Mouse (Mus musculus) megakaryocyte-erythroid progenitor cell, adult 5-6 weeks (primary cell): ENCODE measurements around the gene Gm7138. TPM values are rescaled to one million over a fixed set of nuclear protein-coding genes. Genes with fewer than 3 reads are reported as not detected.
A peak's percentile ranks its signal among the peaks of the same experiment; 100 is the strongest.
"Not testable (repeated sequence)": the region's sequence is repeated elsewhere in the genome, so short reads cannot be mapped to it uniquely, and the experiment has no call there.

ENCODE experiments used
- ATAC-seq: replicated peaks from 2 replicates; pipeline ENCODE4 v1.8.0; 2016; ENCODE audit warnings: mild to moderate bottlenecking, inconsistent platforms; ENCODE audit not compliant: severe bottlenecking, poor library complexity, low FRiP score, low TSS enrichment
- total RNA-seq, 2 experiments: library from RNA; stranded (forward) in 1 of 2; stranded (reverse) in 1 of 2; fragments of 200-1000, 215-1000 nt in 1 of 2; fragments of >200 nt in 1 of 2; fragmentation: Nextera tagmentation in 1 of 2; gene quantifications; 2 replicates each; pipeline ENCODE4 v1.2.3; 2014 to 2017

Gm7138 gene
- total RNA-seq (2014; fragmentation: Nextera tagmentation) = not detected in 2 replicates
- not detected in 2 replicates for total RNA-seq (2017)

DNA sequence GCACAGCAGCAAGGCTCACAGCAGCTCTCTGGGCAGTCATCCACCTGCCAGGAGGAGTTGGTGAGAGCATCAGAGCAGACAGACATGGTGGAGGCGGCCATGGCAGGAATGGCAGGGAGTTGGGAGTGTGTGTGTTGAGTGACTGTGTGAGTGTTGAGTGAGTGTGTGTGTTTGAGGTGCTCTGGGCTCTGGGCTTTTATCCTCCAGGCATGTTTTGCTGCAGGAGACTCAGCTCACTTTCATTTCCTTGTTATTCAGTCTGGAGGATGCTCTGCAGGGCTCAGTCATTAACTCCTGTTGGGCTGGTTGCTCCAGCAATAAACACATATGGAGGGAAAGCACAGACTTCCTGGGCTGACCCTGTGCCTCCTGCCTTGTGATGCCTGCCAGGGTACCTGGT lies at the start of gene Gm7138:
Gene Gm7138 (minus strand): TSS at position 101 of the 400 bp plus-strand sequence.
- not testable (repeated sequence) for ATAC-seq

GRCm38 (mm10) chr10:77819203-77819602 lies 42.5 kb upstream of the Gm7138 start:
- ATAC-seq = no peak

- no peak for ATAC-seq
These were observed 41.8 kb upstream of the Gm7138 start for GRCm38 (mm10) chr10:77818523-77818922.

GRCm38 (mm10) chr10:77815514-77815913 lies 38.8 kb upstream of the Gm7138 start:
- ATAC-seq = 0 out of 2 replicates have a peak, but pooled peaks have one; percentile 4

DNA sequence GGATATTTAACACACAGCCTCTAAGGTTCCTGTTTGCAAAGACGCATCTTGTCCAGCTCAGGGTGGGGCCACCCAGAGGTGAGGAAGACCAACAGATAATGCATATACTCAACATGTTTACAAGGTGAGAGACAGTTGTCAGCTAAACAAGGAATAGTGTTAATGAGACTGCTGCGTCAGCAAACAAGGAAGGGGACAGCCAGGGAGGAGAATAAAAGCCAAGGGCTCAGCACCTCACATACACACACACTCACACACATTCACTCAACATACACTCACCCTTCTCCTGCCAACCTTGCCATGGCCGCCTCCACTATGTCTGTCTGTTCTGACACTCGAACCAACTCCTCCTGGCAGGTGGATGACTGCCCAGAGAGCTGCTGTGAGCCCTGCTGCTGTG lies 37.6 kb upstream of the Gm7138 start, which contains the start of gene Gm2696:
Gene Gm2696 (plus strand): TSS at position 301 of the 400 bp plus-strand sequence.
- no peak for ATAC-seq

- no peak for ATAC-seq
These were observed 35.0 kb upstream of the Gm7138 start, which contains the start of gene Gm9507 for GRCm38 (mm10) chr10:77811743-77812142. Gm9507 (minus strand) TSS chr10:77811843.

- no peak for ATAC-seq
These were observed 27.4 kb upstream of the Gm7138 start for GRCm38 (mm10) chr10:77804095-77804494.

DNA sequence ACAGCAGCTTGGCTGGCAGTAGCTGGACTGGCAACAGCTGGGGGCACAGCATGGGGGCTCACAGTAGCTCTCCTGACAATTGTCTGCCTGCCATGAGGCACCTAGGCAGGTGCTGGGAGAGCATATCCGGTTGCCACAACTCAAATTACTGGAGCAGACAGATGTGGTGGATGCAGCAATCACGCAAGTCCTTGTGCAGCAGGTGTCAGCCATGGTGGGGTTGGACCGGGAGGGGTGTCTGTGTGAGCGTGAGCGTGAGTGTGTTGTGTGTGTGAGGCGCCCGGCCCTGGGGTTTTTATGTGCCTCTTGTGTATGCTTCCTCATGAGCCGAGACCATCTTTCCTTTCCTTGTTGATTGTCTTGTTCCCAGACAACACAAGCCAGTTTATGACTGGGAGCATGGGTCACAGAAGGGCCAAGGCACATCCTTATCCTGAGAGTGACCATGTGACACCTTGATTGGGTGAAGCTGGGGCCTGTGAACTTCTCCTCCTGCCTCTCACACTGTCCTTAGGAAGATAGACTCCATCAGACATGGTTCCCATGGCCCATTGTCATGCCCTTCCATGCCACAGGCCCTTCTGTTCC lies 22.3 kb upstream of the Gm7138 start, which contains the start of gene Gm19668:
Gene Gm19668 (minus strand): TSS at position 213 of the 588 bp plus-strand sequence.
- ATAC-seq = no peak

- ATAC-seq = not testable (repeated sequence)
These were observed 21.6 kb upstream of the Gm7138 start for GRCm38 (mm10) chr10:77798164-77798920.

DNA sequence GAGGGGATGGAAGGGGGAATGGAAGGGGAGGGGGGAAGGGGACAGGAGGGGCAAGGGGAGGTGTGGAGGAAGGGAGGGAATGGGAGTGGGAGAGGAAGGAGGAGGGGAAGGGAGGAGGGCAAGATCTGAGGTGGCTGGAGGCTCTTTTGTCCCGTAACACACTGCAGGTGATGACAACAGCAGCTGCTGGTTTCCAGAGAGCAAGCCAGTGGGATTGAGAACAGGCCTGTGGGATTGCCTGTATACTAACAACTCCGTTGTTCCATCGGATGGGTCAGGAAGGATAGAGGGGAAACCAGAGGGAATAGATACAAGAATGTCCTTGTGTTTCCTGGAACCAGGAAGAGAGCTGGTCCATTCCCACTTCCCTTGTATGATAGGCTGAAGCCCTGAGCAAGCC lies 20.9 kb upstream of the Gm7138 start:
- ATAC-seq = no peak

DNA sequence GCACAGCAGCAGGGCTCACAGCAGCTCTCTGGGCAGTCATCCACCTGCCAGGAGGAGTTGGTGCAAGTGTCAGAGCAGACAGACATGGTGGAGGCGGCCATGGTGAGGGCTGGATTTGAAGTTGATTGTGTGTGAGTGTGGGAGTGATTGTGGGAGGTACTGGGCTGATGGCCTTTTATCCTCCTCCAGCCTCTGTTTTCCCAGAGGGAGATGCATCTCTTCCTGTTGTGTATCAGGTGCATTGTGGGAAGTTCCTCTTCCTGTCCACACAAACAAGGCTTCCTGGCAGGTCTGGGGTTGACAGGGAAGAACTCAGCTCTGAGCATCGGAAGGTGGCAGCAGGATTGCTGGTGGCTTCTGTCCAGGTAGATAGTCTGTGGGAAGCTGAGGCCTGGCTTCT lies 18.2 kb upstream of the Gm7138 start, which contains the start of gene Gm9639:
Gene Gm9639 (minus strand): TSS at position 101 of the 400 bp plus-strand sequence.
- ATAC-seq = no peak

- ATAC-seq = no peak
These were observed 11.9 kb upstream of the Gm7138 start for GRCm38 (mm10) chr10:77788621-77789020.

- ATAC-seq = not testable (repeated sequence)
These were observed 11.1 kb upstream of the Gm7138 start, which contains the start of gene Gm7137 for GRCm38 (mm10) chr10:77787876-77788275. Gm7137 (minus strand) TSS chr10:77788200.

DNA sequence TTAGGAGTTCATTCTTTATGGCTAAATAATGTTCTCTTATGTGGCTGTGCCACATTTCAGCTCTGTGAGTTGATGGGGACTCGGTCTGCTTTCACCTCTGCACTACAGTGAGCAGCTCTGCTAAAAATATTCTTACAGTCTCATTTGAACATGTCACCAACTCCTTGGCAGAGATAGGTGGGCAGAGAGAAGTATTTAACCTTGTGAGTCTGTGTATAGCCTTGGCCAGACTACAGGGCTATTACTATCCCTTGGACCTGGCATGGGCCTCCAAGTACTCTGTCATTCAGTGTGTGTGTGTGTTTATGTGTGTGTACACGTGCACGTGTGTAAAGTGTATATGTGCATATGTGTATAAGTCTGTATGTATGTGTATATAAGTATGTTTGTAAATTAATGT lies 6.7 kb upstream of the Gm7138 start:
- not testable (repeated sequence) for ATAC-seq

DNA sequence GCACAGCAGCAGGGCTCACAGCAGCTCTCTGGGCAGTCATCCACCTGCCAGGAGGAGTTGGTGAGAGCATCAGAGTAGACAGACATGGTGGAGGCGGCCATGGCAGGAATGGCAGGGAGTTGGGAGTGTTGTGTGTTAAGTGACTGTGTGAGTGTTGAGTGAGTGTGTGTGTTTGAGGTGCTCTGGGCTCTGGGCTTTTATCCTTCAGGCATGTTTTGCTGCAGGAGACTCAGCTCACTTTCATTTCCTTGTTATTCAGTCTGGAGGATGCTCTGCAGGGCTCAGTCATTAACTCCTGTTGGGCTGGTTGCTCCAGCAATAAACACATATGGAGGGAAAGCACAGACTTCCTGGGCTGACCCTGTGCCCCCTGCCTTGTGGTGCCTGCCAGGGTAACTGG lies 5.7 kb upstream of the Gm7138 start, which contains the start of gene Gm3250:
Gene Gm3250 (minus strand): TSS at position 101 of the 400 bp plus-strand sequence.
- ATAC-seq = not testable (repeated sequence)

DNA sequence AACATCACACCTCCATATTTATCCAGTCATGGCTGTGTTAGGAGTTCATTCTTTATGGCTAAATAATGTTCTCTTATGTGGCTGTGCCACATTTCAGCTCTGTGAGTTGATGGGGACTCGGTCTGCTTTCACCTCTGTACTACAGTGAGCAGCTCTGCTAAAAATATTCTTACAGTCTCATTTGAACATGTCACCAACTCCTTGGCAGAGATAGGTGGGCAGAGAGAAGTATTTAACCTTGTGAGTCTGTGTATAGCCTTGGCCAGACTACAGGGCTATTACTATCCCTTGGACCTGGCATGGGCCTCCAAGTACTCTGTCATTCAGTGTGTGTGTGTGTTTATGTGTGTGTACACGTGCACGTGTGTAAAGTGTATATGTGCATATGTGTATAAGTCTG lies 4.6 kb downstream of the Gm7138 start:
- ATAC-seq = not testable (repeated sequence)

DNA sequence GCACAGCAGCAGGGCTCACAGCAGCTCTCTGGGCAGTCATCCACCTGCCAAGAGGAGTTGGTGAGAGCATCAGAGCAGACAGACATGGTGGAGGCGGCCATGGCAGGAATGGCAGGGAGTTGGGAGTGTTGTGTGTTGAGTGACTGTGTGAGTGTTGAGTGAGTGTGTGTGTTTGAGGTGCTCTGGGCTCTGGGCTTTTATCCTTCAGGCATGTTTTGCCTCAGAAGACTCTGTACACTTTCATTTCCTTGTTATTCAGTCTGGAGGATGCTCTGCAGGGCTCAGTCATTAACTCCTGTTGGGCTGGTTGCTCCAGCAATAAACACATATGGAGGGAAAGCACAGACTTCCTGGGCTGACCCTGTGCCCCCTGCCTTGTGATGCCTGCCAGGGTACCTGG lies 5.5 kb downstream of the Gm7138 start, which contains the start of gene Gm3238:
Gene Gm3238 (minus strand): TSS at position 101 of the 400 bp plus-strand sequence.
- not testable (repeated sequence) for ATAC-seq

GRCm38 (mm10) chr10:77769727-77770126 lies 7.0 kb downstream of the Gm7138 start:
- ATAC-seq = no peak

GRCm38 (mm10) chr10:77759582-77759981 lies 17.2 kb downstream of the Gm7138 start, which contains the start of gene Gm3233:
Gm3233 (minus strand) TSS chr10:77759682.
- not testable (repeated sequence) for ATAC-seq

DNA sequence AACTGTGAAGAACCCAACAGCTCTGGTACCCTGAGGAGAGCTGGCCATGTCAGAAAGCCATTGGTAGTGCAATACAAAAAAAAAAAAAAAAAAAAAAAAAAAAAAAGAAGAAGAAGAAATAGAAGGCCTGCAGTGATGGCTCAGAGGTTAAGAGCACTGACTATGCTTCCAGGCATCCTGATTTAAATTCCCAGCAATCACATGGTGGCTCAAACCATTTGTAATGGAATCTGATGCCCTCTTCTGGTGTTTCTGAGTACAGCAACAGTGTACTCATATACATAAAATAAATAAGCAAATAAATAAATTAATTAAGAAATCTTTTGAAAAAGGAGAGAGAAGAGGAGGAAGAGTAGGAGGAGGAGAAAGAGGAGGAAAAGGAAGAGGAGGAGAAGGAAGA lies 23.3 kb downstream of the Gm7138 start:
- ATAC-seq = no peak
